In the genomic region with DNA sequence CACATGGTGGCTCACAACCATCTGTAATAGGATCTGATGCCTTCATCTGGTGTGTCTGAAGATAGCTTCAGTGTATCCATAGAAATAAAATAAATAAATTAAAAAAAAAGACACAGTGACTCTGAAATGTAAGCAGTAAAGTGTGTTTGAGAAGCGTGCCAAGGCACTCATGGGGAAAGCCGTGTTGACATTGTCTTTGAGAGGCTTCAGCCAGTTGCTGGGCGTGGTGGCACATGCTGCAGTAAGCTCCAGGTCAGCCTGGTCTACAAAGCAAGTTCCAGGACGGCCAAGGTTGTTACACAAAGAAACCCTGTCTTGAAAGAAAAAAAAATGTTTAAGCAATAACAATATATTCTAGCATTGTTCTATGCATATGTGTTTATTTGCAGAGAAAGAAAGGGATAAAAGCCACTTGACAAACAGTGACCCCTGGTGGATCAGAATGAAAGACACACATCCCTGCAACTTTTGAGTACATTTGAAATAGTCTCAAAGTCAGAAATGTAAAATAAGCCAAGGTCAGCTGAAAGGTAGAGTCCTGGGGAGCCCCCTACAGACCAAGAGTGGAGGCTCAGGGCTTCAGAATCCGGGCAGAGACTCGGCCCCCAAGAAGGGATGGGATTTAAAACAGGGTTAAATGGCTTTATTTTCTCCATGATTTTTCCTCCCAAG, we compare ENCODE assay signal across 1 mouse cellular context.
TF ChIP-seq lines count a peak whose summit lies in the region.

No protein-coding gene starts in this region.

TF ChIP-seq in CH12.LX, 34 proteins besides CTCF, POLR2A, EP300 and RAD21 (continued from another document):
- no peak for TF ChIP-seq TCF12 (IDR thresholded peaks at IDR 0.05; ENCODE audit: low read depth, low read length)
